ENCODE assay signal across 8 mouse cellular contexts in genomic region chr2:159069180-159069579, GRCm38 (mm10).
A peak's percentile ranks its signal among the peaks of the same experiment; 100 is the strongest.
DNase-seq lines count a peak whose midpoint lies in the region; ATAC-seq and TF ChIP-seq lines count a peak whose summit lies in the region.

No protein-coding gene starts in this region.

- 9% methylated on average over 6 of the region's 6 CpGs for WGBS in forebrain, embryonic 15.5 days
- 22% methylated on average over 6 of the region's 6 CpGs for WGBS in forebrain, embryonic 11.5 days
- WGBS in hindbrain, embryonic 13.5 days = 7% methylated on average over 6 of the region's 6 CpGs
- 24% methylated on average over 6 of the region's 6 CpGs for WGBS in stomach, postnatal 0 days

- no peak for TF ChIP-seq CTCF in stomach, postnatal 0 days (IDR thresholded peaks at IDR 0.05; ENCODE audit: low read depth)

- no peak for TF ChIP-seq EP300 in stomach, postnatal 0 days (optimal IDR thresholded peaks at IDR 0.05)

- H3K36me3 ChIP-seq in forebrain, embryonic 15.5 days = no peaks in the 10 kb centered on the region
- H3K36me3 ChIP-seq in forebrain, embryonic 11.5 days (ENCODE audit: control insufficient read depth, insufficient read depth, low read length) = no peaks in the 10 kb centered on the region
- no peaks in the 10 kb centered on the region for H3K36me3 ChIP-seq in hindbrain, embryonic 13.5 days
- H3K36me3 ChIP-seq in stomach, postnatal 0 days (ENCODE audit: control insufficient read depth, insufficient read depth, low read length) = no peaks in the 10 kb centered on the region

- no peak overlapping the region for H3K9ac ChIP-seq in forebrain, embryonic 15.5 days (replicated peaks)
- H3K9ac ChIP-seq in forebrain, embryonic 11.5 days (ENCODE audit: low read length) = no peak overlapping the region
- no peak overlapping the region for H3K9ac ChIP-seq in hindbrain, embryonic 13.5 days
- no peak overlapping the region for H3K9ac ChIP-seq in stomach, postnatal 0 days (ENCODE audit: low read length)

- no peak overlapping the region for H3K27ac ChIP-seq in forebrain, embryonic 15.5 days (replicated peaks)
- H3K27ac ChIP-seq in forebrain, embryonic 11.5 days (ENCODE audit: low read depth, low read length) = no peak overlapping the region
- no peak overlapping the region for H3K27ac ChIP-seq in hindbrain, embryonic 13.5 days
- H3K27ac ChIP-seq in stomach, postnatal 0 days (replicated peaks) = no peak overlapping the region

- peaks cover 4% of the 10 kb centered on the region for H3K4me1 ChIP-seq in forebrain, embryonic 15.5 days
- H3K4me1 ChIP-seq in forebrain, embryonic 11.5 days (replicated peaks; ENCODE audit: control insufficient read depth, insufficient read depth, low read length) = no peaks in the 10 kb centered on the region; the same call in 1 of the 2 replicates
- peaks cover 15% of the 10 kb centered on the region for H3K4me1 ChIP-seq in hindbrain, embryonic 13.5 days (replicated peaks)
- H3K4me1 ChIP-seq in stomach, postnatal 0 days (replicated peaks; ENCODE audit: control insufficient read depth, insufficient read depth) = no peaks in the 10 kb centered on the region

- no peak overlapping the region for H3K4me2 ChIP-seq in forebrain, embryonic 15.5 days (replicated peaks)
- H3K4me2 ChIP-seq in forebrain, embryonic 11.5 days (ENCODE audit: low read depth, low read length, severe bottlenecking) = no peak overlapping the region
- H3K4me2 ChIP-seq in hindbrain, embryonic 13.5 days = no peak overlapping the region
- no peak overlapping the region for H3K4me2 ChIP-seq in stomach, postnatal 0 days (replicated peaks; ENCODE audit: low read depth)

- H3K9me3 ChIP-seq in forebrain, embryonic 15.5 days = no peaks in the 10 kb centered on the region
- no peaks in the 10 kb centered on the region for H3K9me3 ChIP-seq in forebrain, embryonic 11.5 days (ENCODE audit: control insufficient read depth, low read length)
- H3K9me3 ChIP-seq in hindbrain, embryonic 13.5 days = no peaks in the 10 kb centered on the region
- no peaks in the 10 kb centered on the region for H3K9me3 ChIP-seq in stomach, postnatal 0 days (ENCODE audit: control insufficient read depth, low read length)

- ATAC-seq in forebrain, embryonic 15.5 days (replicated peaks) = peak; percentile 64; the same call in 1 of the 2 replicates
- no peak for ATAC-seq in forebrain, embryonic 11.5 days (replicated peaks; ENCODE audit: low FRiP score)
- ATAC-seq in hindbrain, embryonic 13.5 days (ENCODE audit: low FRiP score) = peak; percentile 80
- no peak for ATAC-seq in stomach, postnatal 0 days (ENCODE audit: low FRiP score, low TSS enrichment)

- H3K27me3 ChIP-seq in forebrain, embryonic 15.5 days = no peaks in the 10 kb centered on the region
- H3K27me3 ChIP-seq in forebrain, embryonic 11.5 days (ENCODE audit: control insufficient read depth, insufficient read depth, low read length) = no peaks in the 10 kb centered on the region
- H3K27me3 ChIP-seq in hindbrain, embryonic 13.5 days = peaks cover 96% of the 10 kb centered on the region
- no peaks in the 10 kb centered on the region for H3K27me3 ChIP-seq in stomach, postnatal 0 days (ENCODE audit: control insufficient read depth, insufficient read depth, low read length)

- DNase-seq in forebrain, embryonic 11.5 days (ENCODE audit: low spot score) = no peak
- peak; percentile 28 for DNase-seq in WW6 (ENCODE audit: low read depth, low spot score)
- DNase-seq in layer of hippocampus, postnatal 36 days = peak; percentile 46 to 68
- DNase-seq in stomach, postnatal 0 days (ENCODE audit: low spot score) = no peak
- DNase-seq in adrenal gland, postnatal 25 days = no peak
- DNase-seq in spleen, postnatal 4 days (ENCODE audit: low spot score in 2 of 2) = no peak

- H3K4me3 ChIP-seq in forebrain, embryonic 15.5 days = no peak overlapping the region
- no peak overlapping the region for H3K4me3 ChIP-seq in forebrain, embryonic 11.5 days (ENCODE audit: low read depth, low read length)
- no peak overlapping the region for H3K4me3 ChIP-seq in hindbrain, embryonic 13.5 days
- no peak overlapping the region for H3K4me3 ChIP-seq in stomach, postnatal 0 days (ENCODE audit: low read depth, low read length)

Comparison
In these comparisons a context has a peak if more than half of its experiments do, and no peak if none do; other contexts are left out.
1. ATAC-seq: peak in forebrain, embryonic 15.5 days (single experiment) and hindbrain, embryonic 13.5 days (single experiment); none in forebrain, embryonic 11.5 days (single experiment) and stomach, postnatal 0 days (single experiment).
2. DNase-seq: peak in WW6 (single experiment) and layer of hippocampus, postnatal 36 days (2 of 2); none in forebrain, embryonic 11.5 days (single experiment), stomach, postnatal 0 days (single experiment), adrenal gland, postnatal 25 days (single experiment) and spleen, postnatal 4 days (0 of 2).